Mouse (Mus musculus) intestine, embryonic 16.5 days (tissue): Measurements from ENCODE around the gene Hmga1. TPM values are rescaled to one million over a fixed set of nuclear protein-coding genes. Genes with fewer than 3 reads are reported as not detected.

Experiments
- ATAC-seq: fragments of 200-750 bp; cut with Nextera tagmentation; 2 replicates; pipeline ENCODE4 v1.8.0; 2017; ENCODE audit warnings: moderate TSS enrichment, moderate library complexity
- H3K27ac ChIP-seq: fragments of 300-500 bp; sonication (generic); 2 replicates; pipeline ENCODE4 v1.5.1; 2014; ENCODE audit warnings: mild to moderate bottlenecking, low read length
- H3K27me3 ChIP-seq: fragments of 300-500 bp; sonication (generic); replicated peaks from 2 replicates; pipeline ENCODE4 v1.6.1; 2014; ENCODE audit warnings: low read length, control low read depth, mixed read lengths; ENCODE audit not compliant: control insufficient read depth, insufficient read depth
- H3K36me3 ChIP-seq: fragments of 300-500 bp; sonication (generic); 2 replicates; pipeline ENCODE4 v1.6.1; 2014; ENCODE audit warnings: low read length, control low read depth; ENCODE audit not compliant: control insufficient read depth, insufficient read depth
- H3K4me1 ChIP-seq: fragments of 300-500 bp; sonication (generic); 2 replicates; pipeline ENCODE4 v1.6.1; 2014; ENCODE audit warnings: low read length, control low read depth, mixed read lengths; ENCODE audit not compliant: control insufficient read depth, insufficient read depth
- H3K4me2 ChIP-seq: fragments of 300-500 bp; sonication (generic); 2 replicates; pipeline ENCODE4 v1.6.1; 2014; ENCODE audit warnings: low read depth, low read length, control low read depth
- H3K4me3 ChIP-seq: fragments of 300-500 bp; sonication (generic); 2 replicates; pipeline ENCODE4 v1.5.1; 2014; ENCODE audit warnings: mild to moderate bottlenecking, low read length
- H3K9ac ChIP-seq: fragments of 300-500 bp; sonication (generic); 2 replicates; pipeline ENCODE4 v1.6.1; 2014; ENCODE audit warnings: low read depth, low read length
- H3K9me3 ChIP-seq: fragments of 300-500 bp; sonication (generic); 2 replicates; pipeline ENCODE4 v1.6.1; 2016; ENCODE audit warnings: low read length, control low read depth; ENCODE audit not compliant: control insufficient read depth
- WGBS: fragments of 180-500 bp; shearing (Covaris S2); extraction: QIAGEN DNeasy Blood & Tissue Kit; methylation state at CpG from one replicate; pipeline ENCODE4 v1.1.7; 2014; 5-methylcytosine and 5-hydroxymethylcytosine counted together
- polyA plus RNA-seq: library from polyadenylated mRNA; unstranded; fragments of >200 nt; fragmentation: Nextera tagmentation; extraction: Ambion mirVana; gene quantifications from 2 replicates; pipeline ENCODE4 v1.2.1, GENCODE M21; 2015

The Hmga1 gene
- polyA plus RNA-seq, 1 experiment from 2014 or later, result 319 TPM

DNA sequence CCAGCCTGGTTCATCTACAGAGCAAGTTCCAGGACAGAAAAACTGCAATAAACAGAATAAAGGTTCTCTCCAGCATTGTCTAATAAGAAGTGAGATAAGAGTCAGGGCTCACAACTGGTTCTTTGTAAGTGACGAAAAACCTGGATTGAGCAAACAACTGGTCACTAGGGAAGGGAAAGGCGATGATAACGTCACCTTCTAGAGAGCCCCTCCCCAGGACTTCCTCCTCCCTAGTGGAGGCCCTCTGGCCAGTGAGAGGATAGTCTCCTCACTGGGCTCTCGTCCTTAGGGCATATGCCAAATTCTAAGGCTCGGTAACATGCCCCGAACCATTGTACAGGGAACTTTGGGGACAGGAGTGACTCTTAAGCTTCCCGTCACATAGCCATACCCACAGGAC is 19.8 kb downstream of the Hmga1 start:
- no peak overlapping the region for H3K27ac ChIP-seq
- no peaks in the 10 kb centered on the region for H3K9me3 ChIP-seq
- peaks cover 7% of the 10 kb centered on the region for H3K36me3 ChIP-seq
- H3K4me3 ChIP-seq, result no peak overlapping the region
- WGBS, result 68% methylated on average over 7 of the region's 7 CpGs
- ATAC-seq, result peak; percentile 70
- H3K4me2 ChIP-seq, result no peak overlapping the region
- H3K4me1 ChIP-seq, result peaks cover 12% of the 10 kb centered on the region
- H3K27me3 ChIP-seq, result no peaks in the 10 kb centered on the region
- no peak overlapping the region for H3K9ac ChIP-seq

DNA sequence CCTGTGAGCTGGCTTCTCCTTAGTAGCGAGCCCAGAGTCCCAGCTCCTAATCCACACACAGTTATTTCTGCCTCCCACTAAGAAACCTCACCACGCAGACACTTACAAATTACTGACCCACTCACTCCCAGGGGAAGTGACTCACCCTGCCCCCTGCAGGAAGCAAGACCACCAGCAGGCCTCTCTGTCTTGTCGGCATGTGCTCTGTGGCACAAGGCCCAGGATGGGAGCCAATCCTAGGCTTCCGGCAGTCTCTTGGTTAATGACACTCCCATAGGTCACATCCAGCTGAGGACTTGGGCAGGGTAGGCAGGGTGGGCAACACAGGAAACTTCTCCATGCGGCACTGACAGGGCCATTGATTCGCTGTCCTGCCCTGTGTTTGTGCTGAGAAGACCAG is 21.2 kb downstream of the Hmga1 start:
- Histone ChIP-seq H3K27me3 (no peaks in the 10 kb centered on the region), H3K36me3 (peaks cover 9% of the 10 kb centered on the region), H3K27ac (no peak overlapping the region), H3K4me1 (peaks cover 12% of the 10 kb centered on the region), H3K4me3 (no peak overlapping the region), H3K4me2 (no peak overlapping the region), H3K9ac (no peak overlapping the region), H3K9me3 (no peaks in the 10 kb centered on the region)
- WGBS, result 67% methylated on average over 6 of the region's 6 CpGs
- ATAC-seq, result no peak

DNA sequence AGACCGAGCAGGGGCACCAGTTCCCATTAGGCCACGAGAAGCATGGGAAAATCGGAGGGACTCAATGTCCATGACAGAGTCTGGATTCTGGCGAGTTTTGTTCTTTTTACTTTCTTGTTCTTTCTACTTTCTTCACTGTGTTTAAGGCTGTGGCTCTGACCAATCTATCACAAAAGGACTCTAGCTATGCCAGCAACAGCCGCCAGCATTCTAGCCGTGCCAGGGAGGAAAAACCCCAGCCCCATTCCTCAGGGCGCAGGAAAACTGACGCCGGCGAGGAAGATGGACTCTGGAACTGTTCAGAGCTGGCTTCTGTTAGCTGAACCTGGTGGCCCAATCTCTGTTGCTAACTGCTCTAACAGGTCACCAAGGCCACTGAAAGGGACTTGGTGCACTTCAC is 22.2 kb downstream of the Hmga1 start:
- WGBS, result 92% methylated on average over 10 of the region's 10 CpGs
- Histone ChIP-seq H3K27ac (no peak overlapping the region), H3K9me3 (no peaks in the 10 kb centered on the region), H3K36me3 (peaks cover 9% of the 10 kb centered on the region), H3K4me1 (peaks cover 12% of the 10 kb centered on the region), H3K9ac (no peak overlapping the region), H3K4me2 (no peak overlapping the region), H3K4me3 (no peak overlapping the region), H3K27me3 (no peaks in the 10 kb centered on the region)
- ATAC-seq, result no peak

DNA sequence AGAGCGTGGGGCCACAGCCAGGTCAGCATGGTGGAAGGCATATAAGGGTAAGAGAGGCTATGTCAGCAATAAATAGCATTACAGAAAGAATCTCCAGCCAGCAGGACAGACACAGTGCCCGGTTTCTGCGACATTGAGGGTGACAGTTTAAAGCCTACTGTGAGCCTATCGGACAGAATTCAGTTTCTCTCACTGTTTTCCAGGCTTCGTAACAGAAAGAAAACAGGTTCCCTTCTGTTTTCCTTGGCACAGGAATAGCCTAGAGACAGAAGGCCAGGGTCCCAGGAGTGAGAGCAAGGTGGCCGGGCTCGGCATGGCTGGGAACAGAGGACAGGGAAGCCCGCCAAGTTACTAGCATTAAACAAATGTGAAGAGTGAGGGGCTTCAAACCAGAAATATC is 23.5 kb downstream of the Hmga1 start:
- Histone ChIP-seq H3K4me2 (no peak overlapping the region), H3K36me3 (peaks cover 9% of the 10 kb centered on the region), H3K9me3 (no peaks in the 10 kb centered on the region), H3K27me3 (no peaks in the 10 kb centered on the region), H3K4me3 (no peak overlapping the region), H3K27ac (no peak overlapping the region), H3K9ac (no peak overlapping the region), H3K4me1 (peaks cover 12% of the 10 kb centered on the region)
- 92% methylated on average over 8 of the region's 8 CpGs for WGBS
- ATAC-seq, result no peak

DNA sequence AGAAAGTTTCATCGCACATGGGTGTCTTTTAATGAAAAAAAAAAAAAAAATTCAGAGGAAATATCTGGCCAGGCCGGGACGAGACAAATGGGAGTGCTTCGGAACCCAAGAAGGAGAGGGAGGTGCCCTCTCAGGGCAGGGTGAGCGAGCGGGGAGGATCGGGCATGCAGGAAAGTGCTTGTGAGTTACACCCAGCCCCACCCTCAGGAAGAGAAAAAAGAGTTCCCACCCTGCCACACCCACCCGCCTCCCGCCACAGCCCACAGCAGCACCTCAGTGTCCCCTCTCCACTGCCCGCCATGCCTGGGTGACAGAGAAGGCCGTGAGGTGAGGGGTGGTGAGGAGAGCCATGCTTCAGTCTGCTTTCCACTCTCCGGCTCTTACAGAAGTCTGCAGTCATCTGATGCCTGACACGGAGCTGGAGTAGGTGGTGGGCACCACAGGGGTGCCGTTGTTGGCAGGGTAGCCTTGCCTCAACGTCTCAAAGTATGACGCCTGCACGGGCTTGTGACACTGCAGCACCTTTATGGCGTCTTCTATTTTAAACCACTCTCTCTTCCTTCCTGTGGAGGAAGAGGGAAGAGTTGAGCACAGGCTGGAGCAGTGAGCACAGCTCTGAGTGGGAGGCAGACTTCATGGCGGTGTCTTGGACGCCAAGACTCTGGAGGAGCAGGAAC is 24.2 kb downstream of the Hmga1 start:
- Histone ChIP-seq H3K27me3 (no peaks in the 10 kb centered on the region), H3K27ac (no peak overlapping the region), H3K4me1 (peaks cover 10% of the 10 kb centered on the region), H3K9me3 (no peaks in the 10 kb centered on the region), H3K9ac (no peak overlapping the region), H3K4me2 (no peak overlapping the region), H3K36me3 (peaks cover 9% of the 10 kb centered on the region), H3K4me3 (no peak overlapping the region)
- 87% methylated on average over 20 of the region's 20 CpGs for WGBS
- ATAC-seq, result no peak

DNA sequence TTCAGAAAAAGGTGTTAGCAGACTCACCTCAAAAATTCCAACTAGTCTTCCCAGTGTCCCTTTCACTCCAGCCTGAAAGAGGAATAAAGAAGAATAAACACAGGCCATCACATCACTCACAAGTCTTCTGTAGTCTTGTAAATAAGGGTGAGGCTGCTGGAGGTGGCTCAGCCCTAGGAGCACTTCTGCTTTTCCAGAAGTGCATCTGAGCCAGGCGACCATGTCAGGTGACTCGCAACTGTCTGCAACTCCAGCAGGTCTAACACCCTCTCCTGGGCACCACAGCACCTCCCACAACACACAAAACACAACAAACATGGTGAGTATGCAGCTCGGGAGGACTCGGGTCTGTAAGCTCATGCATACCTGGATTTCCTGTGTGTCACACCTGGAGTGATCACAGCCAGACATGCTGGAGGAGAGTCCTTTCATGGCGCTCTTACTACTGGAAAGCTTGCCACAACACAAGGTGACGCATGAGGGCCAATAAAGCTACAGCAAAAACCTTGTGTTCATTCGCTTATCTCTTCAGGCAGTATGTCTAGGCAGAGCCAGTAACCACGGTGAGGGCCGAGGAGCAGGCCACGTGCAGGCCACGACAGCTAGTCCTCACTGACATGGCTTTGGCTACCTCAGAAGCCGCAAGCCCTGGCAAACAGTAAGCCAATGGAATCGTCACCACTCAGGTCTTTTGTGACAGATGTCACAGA is 27.0 kb downstream of the Hmga1 start:
- Histone ChIP-seq H3K4me3 (no peak overlapping the region), H3K9me3 (no peaks in the 10 kb centered on the region), H3K27ac (no peak overlapping the region), H3K9ac (no peak overlapping the region), H3K4me2 (no peak overlapping the region), H3K4me1 (no peaks in the 10 kb centered on the region), H3K36me3 (peaks cover 9% of the 10 kb centered on the region), H3K27me3 (no peaks in the 10 kb centered on the region)
- WGBS, result 86% methylated on average over 13 of the region's 13 CpGs
- no peak for ATAC-seq

DNA sequence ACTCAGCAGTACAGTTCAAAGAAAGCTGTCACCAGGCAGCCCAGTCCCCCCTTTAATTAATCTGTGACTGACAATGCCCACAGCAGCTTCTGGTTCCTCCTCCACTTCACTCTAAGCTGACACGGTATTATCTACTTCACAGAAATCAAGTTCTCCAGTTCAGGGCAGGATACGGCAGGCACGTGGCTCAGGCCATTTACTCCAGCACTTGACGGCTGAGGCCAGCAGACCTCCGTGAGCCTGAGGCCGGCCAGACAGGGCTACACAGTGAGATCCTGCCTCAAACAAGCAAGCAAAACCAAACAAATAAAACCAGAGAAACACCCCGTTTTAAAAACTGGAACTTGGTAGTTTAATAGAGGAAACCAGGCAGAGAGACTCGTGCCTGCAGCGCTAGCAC is 30.4 kb downstream of the Hmga1 start:
- Histone ChIP-seq H3K4me1 (no peaks in the 10 kb centered on the region), H3K27me3 (no peaks in the 10 kb centered on the region), H3K36me3 (no peaks in the 10 kb centered on the region), H3K9me3 (no peaks in the 10 kb centered on the region), H3K4me2 (no peak overlapping the region), H3K4me3 (no peak overlapping the region), H3K27ac (no peak overlapping the region), H3K9ac (no peak overlapping the region)
- WGBS, result 64% methylated on average over 9 of the region's 9 CpGs
- no peak for ATAC-seq

DNA sequence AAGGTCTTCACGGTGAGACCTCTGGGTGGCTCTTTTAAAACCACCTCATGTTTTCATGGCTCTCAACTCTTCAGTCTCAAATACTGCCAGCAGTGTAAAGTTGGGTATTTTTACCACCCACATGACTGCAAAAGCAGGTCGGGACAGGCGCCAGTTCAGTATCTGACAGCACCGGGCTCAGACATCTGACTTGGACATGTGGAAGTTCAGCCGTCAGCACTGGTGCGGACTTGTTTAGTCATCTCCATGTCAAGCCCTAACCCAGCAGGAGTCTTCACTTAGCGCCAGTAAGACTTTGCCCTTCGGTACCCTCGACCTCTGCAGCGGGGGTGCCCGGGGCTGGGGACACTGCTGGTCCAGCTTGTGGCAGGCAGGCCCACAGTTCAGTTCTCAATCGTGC is 31.0 kb downstream of the Hmga1 start:
- Histone ChIP-seq H3K4me1 (no peaks in the 10 kb centered on the region), H3K36me3 (no peaks in the 10 kb centered on the region), H3K9ac (no peak overlapping the region), H3K9me3 (no peaks in the 10 kb centered on the region), H3K4me3 (no peak overlapping the region), H3K4me2 (no peak overlapping the region), H3K27ac (no peak overlapping the region), H3K27me3 (no peaks in the 10 kb centered on the region)
- WGBS, result 81% methylated on average over 12 of the region's 12 CpGs
- ATAC-seq, result no peak

DNA sequence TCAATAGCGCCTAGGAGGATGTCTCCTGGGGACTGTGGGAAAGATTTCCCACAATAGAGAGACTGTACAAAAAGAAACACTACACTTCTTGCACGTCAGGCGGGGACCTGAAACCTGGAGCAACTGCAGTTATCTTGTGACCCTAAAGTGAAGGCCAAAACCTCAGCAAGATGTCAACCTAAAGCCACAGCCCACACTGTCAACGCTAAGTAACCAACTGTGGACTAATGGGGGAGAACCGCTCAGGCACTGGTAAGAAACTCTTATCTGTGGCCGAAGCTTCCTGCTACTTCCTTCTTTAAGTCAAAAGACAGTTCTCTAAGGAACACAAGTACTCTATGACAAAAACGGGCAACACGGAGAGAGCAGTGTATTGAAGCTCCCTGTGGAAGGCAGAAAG is 31.9 kb downstream of the Hmga1 start:
- H3K36me3 ChIP-seq, result 0 out of 2 replicates have a peak, but pooled peaks cover 4% of the 10 kb centered on the region
- no peak overlapping the region for H3K9ac ChIP-seq
- H3K27ac ChIP-seq, result no peak overlapping the region

More for the DNA sequence above, 31.9 kb downstream of the Hmga1 start:
- Histone ChIP-seq H3K27me3 (no peaks in the 10 kb centered on the region), H3K9me3 (no peaks in the 10 kb centered on the region), H3K4me3 (no peak overlapping the region), H3K4me2 (no peak overlapping the region), H3K4me1 (no peaks in the 10 kb centered on the region)
- no peak for ATAC-seq
- WGBS, result 79% methylated on average over 8 of the region's 8 CpGs
